ENCODE assay signal across 24 mouse cellular contexts in genomic region chr2:11512127-11512526, GRCm38 (mm10). TPM values are rescaled to one million over a fixed set of nuclear protein-coding genes. Genes with fewer than 3 reads are reported as not detected.
A peak's percentile ranks its signal among the peaks of the same experiment; 100 is the strongest.
DNase-seq lines count a peak whose midpoint lies in the region; ATAC-seq and TF ChIP-seq lines count a peak whose summit lies in the region.
"Had no signal": no experiment of that assay in that cellular context is flagged by ENCODE, and none has a peak within 500 bp of the region (broad histone marks: within the 10 kb centered on the region; RNA-seq: fewer than 3 reads in every experiment).

No protein-coding gene starts in this region.

- TF ChIP-seq POLR2A in cerebellum, adult 2 months (IDR thresholded peaks at IDR 0.05; ENCODE audit: borderline replicate concordance, insufficient read depth, low read length), result no peak

- WGBS in macrophage (ENCODE audit: missing documents), result 80% methylated on average over 1 of the region's 1 CpGs
- 88% methylated on average over 1 of the region's 1 CpGs for WGBS in cerebellum, adult 2 months
- 97% methylated on average over 1 of the region's 1 CpGs for WGBS in forebrain, embryonic 10.5 days

- DNase-seq in gastrocnemius, adult 2 months, result no peak
- no peak for DNase-seq in gastrocnemius, adult 18-20 months (ENCODE audit: low spot score)
- no peak for DNase-seq in cerebellum, adult 2 months
- DNase-seq in forebrain, embryonic 10.5 days (ENCODE audit: extremely low spot score, low spot score), result no peak
- DNase-seq: adrenal gland, postnatal 10 days; adrenal gland, postnatal 36 days; B cell, adult 2 months; cerebellum, adult 11-12 months; cerebellum, adult 9-10 months; cerebellum, postnatal 14 days; forebrain, postnatal 0 days; gastrocnemius, postnatal 10 days; gastrocnemius, postnatal 36 days; heart, postnatal 4 days had no signal

- intact Hi-C loops in gastrocnemius, adult 2 months (cut with DNase I), result no loop called here

- H3K79me2 ChIP-seq in macrophage (ENCODE audit: inconsistent target), result no peaks in the 10 kb centered on the region; the same call in 1 of the 2 replicates

- peak; percentile 62; the same call in 1 of the 2 replicates for ATAC-seq in neutrophil, adult 5-6 weeks (ENCODE audit: extremely low read depth, insufficient number of reproducible peaks, low FRiP score, poor library complexity, severe bottlenecking)
- ATAC-seq: forebrain, embryonic 14.5 days; forebrain, postnatal 0 days; hindbrain, postnatal 0 days; inflammation-experienced regulatory T-cells, adult 6 months; intestine, postnatal 0 days; Patski had no signal

- TF ChIP-seq CTCF in gastrocnemius, adult 2 months (IDR thresholded peaks at IDR 0.05), result no peak
- TF ChIP-seq CTCF in cerebellum, adult 2 months (IDR thresholded peaks at IDR 0.05; ENCODE audit: borderline replicate concordance, insufficient read depth, low read depth, low read length), result no peak

- H3K27ac ChIP-seq in gastrocnemius, adult 2 months, result peak overlapping the region; percentile 87
- peak overlapping the region; percentile 62; the same call in 1 of the 2 replicates for H3K27ac ChIP-seq in macrophage
- no peak overlapping the region for H3K27ac ChIP-seq in cerebellum, adult 2 months (ENCODE audit: insufficient read depth, low read length)
- no peak overlapping the region for H3K27ac ChIP-seq in forebrain, embryonic 10.5 days
- H3K27ac ChIP-seq: hindbrain, embryonic 14.5 days; hindbrain, postnatal 0 days had no signal

- no peaks in the 10 kb centered on the region for H3K4me1 ChIP-seq in cerebellum, adult 2 months (ENCODE audit: control insufficient read depth, insufficient read depth, low read length)
- no peaks in the 10 kb centered on the region for H3K4me1 ChIP-seq in forebrain, embryonic 10.5 days

- no peaks in the 10 kb centered on the region for H3K36me3 ChIP-seq in macrophage (ENCODE audit: inconsistent target)
- H3K36me3 ChIP-seq in forebrain, embryonic 10.5 days (replicated peaks), result no peaks in the 10 kb centered on the region
- H3K36me3 ChIP-seq: G1E had no signal

- peak overlapping the region; percentile 55 for H3K4me3 ChIP-seq in gastrocnemius, adult 2 months
- H3K4me3 ChIP-seq in macrophage (ENCODE audit: inconsistent target), result no peak overlapping the region
- H3K4me3 ChIP-seq in cerebellum, adult 2 months (replicated peaks; ENCODE audit: insufficient read depth, low read depth, low read length), result no peak overlapping the region
- H3K4me3 ChIP-seq in forebrain, embryonic 10.5 days, result no peak overlapping the region

- H3K9me3 ChIP-seq in forebrain, embryonic 10.5 days, result no peaks in the 10 kb centered on the region
- H3K9me3 ChIP-seq: G1E had no signal

- H3K27me3 ChIP-seq in cerebellum, adult 2 months (ENCODE audit: control insufficient read depth, insufficient read depth, low read length), result no peaks in the 10 kb centered on the region
- no peaks in the 10 kb centered on the region for H3K27me3 ChIP-seq in forebrain, embryonic 10.5 days (ENCODE audit: poor library complexity, severe bottlenecking)
- H3K27me3 ChIP-seq: CH12.LX, Patski had no signal

RNA-seq across cellular contexts. Expression of gene Pfkfb3, which starts 41.8 kb away (rescaled TPM):
- total RNA-seq in gastrocnemius, adult 2 months (2021), result 100 to 1,000 TPM in 1 of 2 experiments, 10 to 100 TPM in 1; 84.9 to 302 TPM
- total RNA-seq in gastrocnemius, adult 18-20 months (2021), result 100 to 1,000 TPM; 140 to 400 TPM
- total RNA-seq in macrophage (2018; cell fraction: chromatin; rRNA removed), result 1,000 to 10,000 TPM in 2 of 26 experiments, 100 to 1,000 TPM in 24; 111 to 1,491 (median 237) TPM
- total RNA-seq in macrophage (2018; cell fraction: cytosol; rRNA removed), result 100 to 1,000 TPM in 2 of 26 experiments, 10 to 100 TPM in 24; 30.1 to 146 (median 53.5) TPM
- total RNA-seq in macrophage (2018; cell fraction: nucleus; rRNA removed), result 100 to 1,000 TPM in 21 of 26 experiments, 10 to 100 TPM in 5; 72.7 to 734 (median 143) TPM
- 29.8 to 38.1 TPM (median 29.9 TPM) in 3 replicates for polyA plus RNA-seq in macrophage (2018)
- 46.0 TPM in 2 replicates for total RNA-seq in neutrophil, adult 5-6 weeks (2017)
- polyA plus RNA-seq in cerebellum, adult 2 months (2012; rRNA removed), result 33.8 and 38.2 TPM in 2 replicates
- 15.5 and 17.0 TPM in 2 replicates for polyA plus RNA-seq in forebrain, embryonic 10.5 days (2016; fragmentation: Nextera tagmentation; extraction: Ambion mirVana)
- polyA plus RNA-seq: G1E had no signal

Comparison
In these comparisons a context has a peak if more than half of its experiments do, and no peak if none do; other contexts are left out.
1. H3K27ac ChIP-seq: peak in gastrocnemius, adult 2 months (single experiment) and macrophage (single experiment); none in cerebellum, adult 2 months (single experiment) and forebrain, embryonic 10.5 days (single experiment).